In the genomic region with DNA sequence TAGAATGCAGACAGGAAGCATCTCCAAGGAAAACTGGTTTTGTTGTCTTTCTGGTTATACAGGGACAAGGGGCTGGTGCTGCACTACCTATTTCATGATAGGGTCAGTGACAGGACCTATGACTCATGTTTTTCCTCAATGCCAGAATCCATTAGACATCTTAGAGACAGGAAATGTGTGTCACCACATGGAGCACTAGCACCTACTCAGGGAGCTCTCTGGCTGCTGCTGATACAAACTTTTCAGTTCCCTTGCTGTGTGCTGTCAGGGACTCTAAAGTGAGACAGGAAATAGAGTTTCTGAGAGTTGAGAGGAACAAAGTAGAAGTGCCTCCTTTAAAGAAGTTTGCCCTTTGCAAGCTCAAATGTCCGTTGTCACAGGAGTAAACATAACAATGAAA, we compare ENCODE assay signal across 17 mouse cellular contexts. TPM values are rescaled to one million over a fixed set of nuclear protein-coding genes. Genes with fewer than 3 reads are reported as not detected.
DNase-seq lines count a peak whose midpoint lies in the region; ATAC-seq and TF ChIP-seq lines count a peak whose summit lies in the region.
"Had no signal": no experiment of that assay in that cellular context is flagged by ENCODE, and none has a peak within 500 bp of the region (broad histone marks: within the 10 kb centered on the region; RNA-seq: fewer than 3 reads in every experiment).

No protein-coding gene starts in this region.

- 16% methylated on average over 1 of the region's 1 CpGs for WGBS in lung, postnatal 0 days
- WGBS in hindbrain, embryonic 11.5 days: 52% methylated on average over 1 of the region's 1 CpGs

- no peaks in the 10 kb centered on the region for H3K79me2 ChIP-seq in MEL (ENCODE audit: control insufficient read depth, insufficient read depth, low read length, poor library complexity)

- no peaks in the 10 kb centered on the region for H3K4me1 ChIP-seq in lung, postnatal 0 days (ENCODE audit: insufficient read depth, low read depth, low read length)
- H3K4me1 ChIP-seq in MEL (ENCODE audit: control insufficient read depth in 1 of 2, insufficient read depth in 2 of 2, low read length in 2 of 2): peaks cover under 1 to 14% of the 10 kb centered on the region in 2 experiments; a peak in 3 of 4 replicates
- no peaks in the 10 kb centered on the region for H3K4me1 ChIP-seq in hindbrain, embryonic 11.5 days (replicated peaks; ENCODE audit: control insufficient read depth, insufficient read depth, low read length)
- H3K4me1 ChIP-seq: neural tube, embryonic 13.5 days had no signal

- TF ChIP-seq RAD21 in MEL (IDR thresholded peaks at IDR 0.05; ENCODE audit: low read depth, low read length): no peak

- no peak overlapping the region for H3K9ac ChIP-seq in lung, postnatal 0 days (replicated peaks; ENCODE audit: low read depth)
- no peak overlapping the region for H3K9ac ChIP-seq in MEL (ENCODE audit: control insufficient read depth, low read depth, low read length, poor library complexity, severe bottlenecking)
- no peak overlapping the region for H3K9ac ChIP-seq in hindbrain, embryonic 11.5 days (ENCODE audit: low read depth, low read length)
- H3K9ac ChIP-seq: forebrain, postnatal 0 days; liver, embryonic 15.5 days; neural tube, embryonic 13.5 days had no signal

- no peak for TF ChIP-seq POLR2A in MEL (IDR thresholded peaks at IDR 0.05; ENCODE audit: control insufficient read depth in 1 of 2, insufficient read depth in 1 of 2, low read depth in 1 of 2, low read length in 2 of 2, poor library complexity in 1 of 2)

- no peaks in the 10 kb centered on the region for H3K27me3 ChIP-seq in lung, postnatal 0 days (replicated peaks; ENCODE audit: insufficient read depth, low read length)
- no peaks in the 10 kb centered on the region for H3K27me3 ChIP-seq in MEL (ENCODE audit: control insufficient read depth in 1 of 2, insufficient read depth in 2 of 2, low read length in 2 of 2)
- H3K27me3 ChIP-seq in hindbrain, embryonic 11.5 days (ENCODE audit: control insufficient read depth, insufficient read depth, low read length): no peaks in the 10 kb centered on the region
- H3K27me3 ChIP-seq: liver, embryonic 15.5 days; neural tube, embryonic 13.5 days had no signal

- no peak for TF ChIP-seq EP300 in lung, postnatal 0 days (IDR thresholded peaks at IDR 0.05)
- peak; percentile 39 to 67 for TF ChIP-seq EP300 in MEL (IDR thresholded peaks at IDR 0.05; ENCODE audit: low read depth in 1 of 2, low read length in 2 of 2)

- ATAC-seq in lung, postnatal 0 days: peak; percentile 30; the same call in 1 of the 2 replicates
- ATAC-seq in hematopoietic stem cell, adult 5-6 weeks (replicated peaks in 1 of 2; ENCODE audit: insufficient read depth in 1 of 2, low FRiP score in 2 of 2, low TSS enrichment in 1 of 2, low read depth in 1 of 2, poor library complexity in 2 of 2, severe bottlenecking in 2 of 2): peak; percentile 63 to 74
- ATAC-seq in hindbrain, embryonic 11.5 days (ENCODE audit: low FRiP score): no peak
- ATAC-seq: forebrain, postnatal 0 days; intestine, embryonic 16.5 days had no signal

- H3K27ac ChIP-seq in lung, postnatal 0 days (ENCODE audit: low read length): no peak overlapping the region
- no peak overlapping the region for H3K27ac ChIP-seq in MEL (ENCODE audit: control insufficient read depth, low read depth, low read length)
- H3K27ac ChIP-seq in hindbrain, embryonic 11.5 days (ENCODE audit: low read depth, low read length): no peak overlapping the region
- H3K27ac ChIP-seq: liver, embryonic 15.5 days; macrophage; neural tube, embryonic 13.5 days had no signal

- no peak for TF ChIP-seq CTCF in lung, postnatal 0 days (IDR thresholded peaks at IDR 0.05)
- no peak for TF ChIP-seq CTCF in MEL (IDR thresholded peaks at IDR 0.05 in 2 of 3, conservative IDR thresholded peaks at IDR 0.05 in 1 of 3; ENCODE audit: control insufficient read depth in 1 of 3, insufficient read depth in 1 of 3, low read depth in 2 of 3, low read length in 3 of 3, poor library complexity in 1 of 3, severe bottlenecking in 1 of 3)

- DNase-seq in lung, postnatal 0 days (ENCODE audit: low spot score): no peak
- no peak for DNase-seq in lung, postnatal 10 days
- DNase-seq in MEL (ENCODE audit: low read depth, low spot score): peak; percentile 77
- DNase-seq in hindbrain, embryonic 11.5 days (ENCODE audit: low spot score): no peak
- DNase-seq in thymus, postnatal 10 days (ENCODE audit: low spot score in 2 of 2): no peak
- DNase-seq in right cerebral cortex, postnatal 36 days (ENCODE audit: low spot score in 2 of 2): no peak
- DNase-seq: cerebellum, adult 18-20 months; forebrain, postnatal 0 days; gastrocnemius, postnatal 25 days; heart, postnatal 36 days; kidney, postnatal 14 days had no signal

- no peak overlapping the region for H3K4me2 ChIP-seq in lung, postnatal 0 days (replicated peaks; ENCODE audit: low read depth, low read length)
- H3K4me2 ChIP-seq in hindbrain, embryonic 11.5 days (replicated peaks; ENCODE audit: low read depth, low read length): no peak overlapping the region
- H3K4me2 ChIP-seq: liver, embryonic 15.5 days; neural tube, embryonic 13.5 days had no signal

- no peaks in the 10 kb centered on the region for H3K9me3 ChIP-seq in lung, postnatal 0 days (ENCODE audit: low read length)
- H3K9me3 ChIP-seq in MEL (replicated peaks; ENCODE audit: insufficient read depth, low read length): no peaks in the 10 kb centered on the region
- H3K9me3 ChIP-seq in hindbrain, embryonic 11.5 days (ENCODE audit: control insufficient read depth, low read length): no peaks in the 10 kb centered on the region
- H3K9me3 ChIP-seq: G1E; liver, embryonic 15.5 days; neural tube, embryonic 13.5 days had no signal

- no peaks in the 10 kb centered on the region for H3K36me3 ChIP-seq in lung, postnatal 0 days (ENCODE audit: insufficient read depth, low read length)
- H3K36me3 ChIP-seq in MEL (ENCODE audit: control insufficient read depth in 1 of 2, insufficient read depth in 2 of 2, low read length in 2 of 2): peaks cover 0 to 18% of the 10 kb centered on the region in 2 experiments; a peak in 2 of 4 replicates
- no peaks in the 10 kb centered on the region for H3K36me3 ChIP-seq in hindbrain, embryonic 11.5 days (ENCODE audit: control insufficient read depth, insufficient read depth, low read length)
- H3K36me3 ChIP-seq: G1E; liver, embryonic 15.5 days; neural tube, embryonic 13.5 days had no signal

- no peak overlapping the region for H3K4me3 ChIP-seq in lung, postnatal 0 days (ENCODE audit: low read depth, low read length)
- H3K4me3 ChIP-seq in MEL (ENCODE audit: control insufficient read depth in 1 of 2, insufficient read depth in 1 of 2, low read depth in 2 of 2, low read length in 2 of 2): no peak overlapping the region
- H3K4me3 ChIP-seq in hindbrain, embryonic 11.5 days (ENCODE audit: low read depth, low read length): no peak overlapping the region
- H3K4me3 ChIP-seq: liver, embryonic 15.5 days; neural tube, embryonic 13.5 days had no signal

TF ChIP-seq in MEL, 35 proteins besides CTCF, POLR2A, EP300 and RAD21:
- TF ChIP-seq MYB (IDR thresholded peaks at IDR 0.05; ENCODE audit: low read depth, low read length) (no peak), ZMIZ1 (IDR thresholded peaks at IDR 0.05; ENCODE audit: low read depth, low read length) (no peak), JUND (IDR thresholded peaks at IDR 0.05; ENCODE audit: low read depth, low read length) (no peak), TCF12 (IDR thresholded peaks at IDR 0.05; ENCODE audit: low read depth, low read length) (no peak), TAL1 (IDR thresholded peaks at IDR 0.05; ENCODE audit: low read length) (peak; percentile 70), POLR2AphosphoS2 (IDR thresholded peaks at IDR 0.05; ENCODE audit: low read length) (no peak), KAT2A (conservative IDR thresholded peaks at IDR 0.05; ENCODE audit: low read depth, low read length) (no peak), BHLHE40 (IDR thresholded peaks at IDR 0.05; ENCODE audit: borderline replicate concordance, low read depth, low read length) (no peak), USF2 (IDR thresholded peaks at IDR 0.05; ENCODE audit: borderline replicate concordance in 1 of 2, insufficient read depth in 1 of 2, low read depth in 1 of 2, low read length in 2 of 2) (no peak), CHD1 (IDR thresholded peaks at IDR 0.05; ENCODE audit: low read depth, low read length) (no peak), USF1 (IDR thresholded peaks at IDR 0.05; ENCODE audit: low read depth, low read length) (no peak), ZC3H11A (IDR thresholded peaks at IDR 0.05; ENCODE audit: low read depth, low read length) (no peak), GATA1 (IDR thresholded peaks at IDR 0.05; ENCODE audit: low read depth, low read length) (0 out of 2 replicates have a peak, but pooled peaks have one; percentile 15), ETS1 (IDR thresholded peaks at IDR 0.05; ENCODE audit: low read depth, low read length) (no peak)
TF ChIP-seq in MEL: peak in this region for 2.

RNA-seq across cellular contexts. Expression of gene Gtpbp4, which starts 31.4 kb away (rescaled TPM):
- polyA plus RNA-seq in lung, postnatal 0 days (2015; fragmentation: Nextera tagmentation; extraction: Ambion mirVana): 39.5 and 39.8 TPM in 2 replicates
- total RNA-seq in MEL (2012; rRNA removed): 154 and 162 TPM in 2 replicates
- polyA plus RNA-seq in MEL (2012; ENCODE audit: insufficient read depth in 1 of 2, insufficient read length in 2 of 2, low read depth in 1 of 2, low replicate concordance in 2 of 2, missing spikeins in 1 of 2): 100 to 1,000 TPM; 121 to 172 TPM
- 102 and 139 TPM in 2 replicates for total RNA-seq in hematopoietic stem cell, adult 5-6 weeks (2017)
- polyA plus RNA-seq in hindbrain, embryonic 11.5 days (2014; fragmentation: Nextera tagmentation; extraction: Ambion mirVana): 110 and 113 TPM in 2 replicates
